Mouse (Mus musculus) ES-E14 (cell line): ENCODE results near the gene 6430628N08Rik. TPM values are rescaled to one million over a fixed set of nuclear protein-coding genes. Genes with fewer than 3 reads are reported as not detected.

Source experiments
- DNase-seq: peaks from one replicate; pipeline ENCODE4 v3.0.0-alpha.2; 2013; ENCODE audit warnings: low read depth, low spot score
- H3K27ac ChIP-seq: 2 replicates; pipeline ENCODE4 v1.5.1; 2012; ENCODE audit warnings: low read depth, mild to moderate bottlenecking, low read length, moderate library complexity, mixed read lengths; ENCODE audit not compliant: poor library complexity, insufficient read depth, severe bottlenecking
- H3K36me3 ChIP-seq: 2 replicates; pipeline ENCODE4 v1.6.1; 2012; ENCODE audit warnings: mild to moderate bottlenecking, low read length, moderate library complexity, mixed read lengths; ENCODE audit not compliant: control insufficient read depth, poor library complexity, insufficient read depth, severe bottlenecking
- H3K4me1 ChIP-seq, 2 experiments: fragments of 150-350 bp in 1 of 2; sonication (generic) in 1 of 2; 2 replicates each; pipeline ENCODE4 v1.6.1; 2012; ENCODE audit warnings: low read length in 2 of 2, mild to moderate bottlenecking in 1 of 2, mixed read lengths in 1 of 2; ENCODE audit not compliant: control insufficient read depth in 2 of 2, insufficient read depth in 2 of 2, poor library complexity in 1 of 2
- H3K4me3 ChIP-seq, 2 experiments: fragments of 150-350 bp in 1 of 2; sonication (generic) in 1 of 2; 2 replicates each; pipeline ENCODE4 v1.5.1; 2012; ENCODE audit warnings: low read length in 2 of 2, low read depth in 1 of 2, mild to moderate bottlenecking in 1 of 2, mixed read lengths in 1 of 2; ENCODE audit not compliant: insufficient read depth in 1 of 2, poor library complexity in 1 of 2, severe bottlenecking in 1 of 2
- H3K9ac ChIP-seq: 2 replicates; pipeline ENCODE4 v1.6.1; 2012; ENCODE audit warnings: low read depth, mild to moderate bottlenecking, low read length, mixed read lengths; ENCODE audit not compliant: poor library complexity, insufficient read depth, severe bottlenecking
- H3K9me3 ChIP-seq: fragments of 150-350 bp; sonication (generic); 2 replicates; pipeline ENCODE4 v1.6.1; 2012; ENCODE audit warnings: low read depth, mild to moderate bottlenecking, low read length; ENCODE audit not compliant: control insufficient read depth, insufficient read depth
- CHD2 ChIP-seq: IDR thresholded peaks from 2 replicates; pipeline ENCODE4 v1.6.1; 2014; ENCODE audit warnings: mild to moderate bottlenecking, low read depth, low read length, inconsistent platforms
- HCFC1 ChIP-seq: IDR thresholded peaks from 2 replicates; pipeline ENCODE4 v1.6.1; 2012; ENCODE audit warnings: low read length, inconsistent platforms, borderline replicate concordance; ENCODE audit not compliant: insufficient read depth
- MAFK ChIP-seq: IDR thresholded peaks from 2 replicates; pipeline ENCODE4 v1.6.1; 2014; ENCODE audit warnings: mild to moderate bottlenecking, low read depth, low read length, inconsistent platforms; ENCODE audit not compliant: insufficient read depth
- ZC3H11A ChIP-seq: IDR thresholded peaks from 2 replicates; pipeline ENCODE4 v1.6.1; 2012; ENCODE audit warnings: low read depth, mild to moderate bottlenecking, inconsistent platforms, low read length, borderline replicate concordance
- ZNF384 ChIP-seq: IDR thresholded peaks from 2 replicates; pipeline ENCODE4 v1.6.1; 2012; ENCODE audit warnings: low read depth, low read length, inconsistent platforms
- in situ Hi-C, 2 experiments: fragments of 600-800 bp; cut with MboI; formaldehyde crosslinking; loops; one replicate each; pipeline ENCODE4 v1.15.1; 2025; ENCODE audit warnings: low sequenced_read_pairs in 2 of 2, inconsistent platforms in 1 of 2; ENCODE audit not compliant: unreplicated experiment in 2 of 2
- total RNA-seq: library from RNA; depleted of rRNA; stranded (reverse); fragments of 300-350 nt; gene quantifications from 2 replicates; pipeline ENCODE4 v1.2.3, GENCODE M21; 2012; rRNA removed

The 6430628N08Rik gene
- not detected in 2 replicates for total RNA-seq

DNA sequence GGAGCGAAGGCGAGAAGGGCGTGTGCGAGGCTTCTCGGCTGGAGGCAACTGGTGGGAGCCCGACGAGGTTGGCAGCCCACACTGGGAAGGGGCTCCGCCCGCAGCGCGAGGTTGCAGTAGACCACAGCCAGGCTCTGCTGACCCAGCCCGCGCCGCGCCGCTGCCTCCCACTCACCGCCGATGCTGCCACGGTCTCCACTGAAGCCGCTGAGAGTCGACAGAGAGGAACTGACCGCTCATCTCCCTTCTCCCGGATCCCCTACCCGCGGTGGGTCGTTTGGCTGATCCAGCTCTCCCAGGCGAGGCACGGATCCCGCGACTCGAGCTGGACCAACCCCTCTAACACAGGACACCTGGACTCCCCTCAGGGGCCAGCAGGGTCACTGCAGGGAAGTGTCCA, at the start of gene 6430628N08Rik:
TSS of gene 6430628N08Rik (plus strand) at position 113 of the 400 bp plus-strand sequence.
- no peaks in the 10 kb centered on the region for H3K9me3 ChIP-seq
- H3K9ac ChIP-seq: no peak within 1 kb of the TSS
- TF ChIP-seq MAFK (no peak), HCFC1 (no peak), CHD2 (no peak), ZC3H11A (no peak)
- no peak within 1 kb of the TSS for H3K27ac ChIP-seq
- peak within 1 kb of the TSS; percentile 34 to 52; a peak in 2 of 4 replicates for H3K4me3 ChIP-seq
- in situ Hi-C loops: loop anchor here in 1 of 2 experiments (10.0 kb wide), 1 partner anchor 156 kb away; the partner anchor contains the start of gene Efcab14
- peaks cover 0 to 4% of the 10 kb centered on the region in 2 experiments; a peak in 1 of 4 replicates for H3K4me1 ChIP-seq
- H3K36me3 ChIP-seq: no peaks in the 10 kb centered on the region
- DNase-seq: no peak

DNA sequence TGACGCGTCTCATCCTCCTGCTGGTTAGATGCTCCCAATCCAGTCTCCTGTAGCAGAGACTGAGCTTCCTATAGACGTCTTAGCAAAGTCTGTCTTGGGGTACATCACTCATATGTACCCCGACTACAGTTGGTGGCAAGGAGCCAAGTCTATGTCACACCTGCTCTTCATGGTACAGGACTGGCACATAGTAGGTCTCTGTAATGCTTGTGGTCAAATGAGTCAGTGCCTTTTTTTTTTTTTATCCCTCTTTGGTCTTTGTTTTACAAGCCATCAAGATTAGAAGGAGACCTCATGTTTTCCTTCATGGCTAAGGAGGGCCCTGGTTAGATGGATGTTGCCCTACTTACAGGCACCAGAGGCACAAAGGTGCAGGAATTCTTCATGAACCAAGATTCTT, 49.6 kb upstream of the 6430628N08Rik start:
- Histone ChIP-seq H3K27ac (no peak overlapping the region), H3K4me3 (no peak overlapping the region), H3K36me3 (no peaks in the 10 kb centered on the region), H3K4me1 (no peaks in the 10 kb centered on the region), H3K9me3 (no peaks in the 10 kb centered on the region), H3K9ac (no peak overlapping the region)
- in situ Hi-C loops: no loop called here
- no peak for DNase-seq
- TF ChIP-seq ZNF384 (no peak), MAFK (no peak), ZC3H11A (no peak), CHD2 (no peak), HCFC1 (no peak)

DNA sequence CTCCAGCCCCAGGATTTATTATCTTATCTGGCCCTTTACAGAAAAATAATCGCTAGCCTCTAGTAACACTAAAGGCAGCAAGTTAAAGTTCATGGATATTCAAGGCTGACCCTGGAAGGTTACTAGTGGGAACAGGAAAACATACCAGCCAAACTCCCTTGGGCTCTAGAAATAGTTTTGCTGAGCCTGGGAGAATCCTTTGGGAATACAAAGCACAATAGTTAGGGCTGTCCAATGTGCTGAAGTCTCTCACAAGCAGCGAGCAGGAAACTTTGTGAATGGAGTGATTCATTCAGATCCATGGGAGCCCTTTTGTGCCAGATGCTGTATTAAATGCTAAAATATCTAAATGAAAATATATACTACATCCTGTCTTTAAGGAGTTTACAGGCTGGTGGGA, 43.8 kb upstream of the 6430628N08Rik start:
- no peak overlapping the region for H3K27ac ChIP-seq
- in situ Hi-C loops: no loop called here
- H3K4me1 ChIP-seq: no peaks in the 10 kb centered on the region
- TF ChIP-seq MAFK (no peak), HCFC1 (no peak), CHD2 (no peak), ZNF384 (no peak), ZC3H11A (no peak)
- H3K4me3 ChIP-seq: no peak overlapping the region
- H3K36me3 ChIP-seq: peaks cover 9% of the 10 kb centered on the region; the same call in 1 of the 2 replicates
- no peak for DNase-seq
- no peaks in the 10 kb centered on the region for H3K9me3 ChIP-seq
- H3K9ac ChIP-seq: no peak overlapping the region

DNA sequence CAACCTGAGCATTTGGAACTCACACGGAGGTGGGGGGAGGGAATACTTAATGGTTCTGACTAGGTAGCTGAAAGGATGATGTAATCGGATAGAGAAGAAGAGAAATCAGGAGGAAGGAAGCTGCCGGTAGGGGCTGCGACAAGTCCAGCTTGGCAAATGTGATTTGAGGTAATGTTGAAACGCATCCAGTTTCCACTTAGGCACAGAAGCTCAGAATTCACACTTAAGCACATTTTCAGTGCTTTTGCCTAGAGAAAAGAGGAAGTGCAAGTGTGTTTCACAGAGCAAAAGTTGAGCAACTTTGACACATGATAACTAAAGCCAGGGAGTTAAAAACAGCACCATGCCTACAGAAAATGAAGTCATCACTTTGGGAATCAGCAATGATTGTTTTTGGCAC, 43.1 kb upstream of the 6430628N08Rik start:
- no peaks in the 10 kb centered on the region for H3K9me3 ChIP-seq
- TF ChIP-seq CHD2 (no peak), HCFC1 (no peak), ZC3H11A (no peak), ZNF384 (no peak), MAFK (no peak)
- H3K27ac ChIP-seq: no peak overlapping the region
- H3K36me3 ChIP-seq: peaks cover 9% of the 10 kb centered on the region; the same call in 1 of the 2 replicates
- no peak overlapping the region for H3K4me3 ChIP-seq
- no peaks in the 10 kb centered on the region for H3K4me1 ChIP-seq
- no peak overlapping the region for H3K9ac ChIP-seq
- in situ Hi-C loops: no loop called here
- DNase-seq: no peak

DNA sequence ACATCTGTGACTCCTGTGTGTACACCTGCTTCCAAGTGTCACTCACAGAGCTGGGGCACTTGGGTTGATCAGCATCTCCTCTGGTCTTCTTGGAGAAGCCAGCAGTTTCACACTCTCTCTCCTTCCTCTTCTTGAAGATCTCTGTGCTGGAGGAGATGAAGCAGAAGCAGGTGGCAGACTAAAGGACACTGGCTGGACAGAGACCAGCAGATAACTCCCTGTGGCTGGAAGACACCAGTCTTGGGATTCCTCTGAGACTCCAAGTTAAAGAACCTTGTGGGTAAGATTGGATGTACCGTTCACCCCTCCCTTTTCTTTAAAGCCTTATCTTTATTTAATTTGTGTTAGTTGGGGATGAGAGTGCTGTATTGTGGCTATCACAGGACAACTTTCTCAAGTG, 42.4 kb upstream of the 6430628N08Rik start:
- peaks cover 9% of the 10 kb centered on the region; the same call in 1 of the 2 replicates for H3K36me3 ChIP-seq
- no peak for DNase-seq
- no peaks in the 10 kb centered on the region for H3K9me3 ChIP-seq
- no peak overlapping the region for H3K27ac ChIP-seq
- no peak overlapping the region for H3K4me3 ChIP-seq
- H3K4me1 ChIP-seq: no peaks in the 10 kb centered on the region
- in situ Hi-C loops: no loop called here
- TF ChIP-seq CHD2 (no peak), ZNF384 (no peak), HCFC1 (no peak), ZC3H11A (no peak), MAFK (no peak)
- no peak overlapping the region for H3K9ac ChIP-seq
